Mouse (Mus musculus) adrenal gland, postnatal 10 days (tissue): ENCODE data around the gene Asb2. TPM values are rescaled to one million over a fixed set of nuclear protein-coding genes. Genes with fewer than 3 reads are reported as not detected.

Source experiments
- DNase-seq: peaks from one replicate; pipeline ENCODE4 v3.0.0; 2021; ENCODE audit warnings: mixed read lengths
- long read RNA-seq, 2 experiments: library from polyadenylated mRNA; stranded (forward); transcript quantifications; one replicate each; pipeline ENCODE4 v2.0.0; 2021
- total RNA-seq, 2 experiments: library from RNA; stranded (reverse); gene quantifications; 2 replicates each; pipeline ENCODE4 v1.2.3; 2021

The Asb2 gene
- 10 to 100 TPM in 1 of 2 experiments, 1 to 10 TPM in 1; 5.5 to 20.3 TPM for total RNA-seq
- long read RNA-seq, experiment 1, transcript Asb2-201 (10 exons, 2,690 nt), result major isoform, 6 of 17 reads
- long read RNA-seq, experiment 1, partial matches to known transcripts, result 6 of 17 reads
- long read RNA-seq, experiment 1, other reads (novel, unspliced or antisense), result 2 of 17 reads
- long read RNA-seq, experiment 2, transcript Asb2-201 (10 exons, 2,690 nt), result major isoform, 7 of 8 reads
- long read RNA-seq, experiment 2, partial matches to known transcripts, result 1 of 8 reads
- long read RNA-seq, experiment 2, other reads (novel, unspliced or antisense), result 0 of 8 reads

DNA sequence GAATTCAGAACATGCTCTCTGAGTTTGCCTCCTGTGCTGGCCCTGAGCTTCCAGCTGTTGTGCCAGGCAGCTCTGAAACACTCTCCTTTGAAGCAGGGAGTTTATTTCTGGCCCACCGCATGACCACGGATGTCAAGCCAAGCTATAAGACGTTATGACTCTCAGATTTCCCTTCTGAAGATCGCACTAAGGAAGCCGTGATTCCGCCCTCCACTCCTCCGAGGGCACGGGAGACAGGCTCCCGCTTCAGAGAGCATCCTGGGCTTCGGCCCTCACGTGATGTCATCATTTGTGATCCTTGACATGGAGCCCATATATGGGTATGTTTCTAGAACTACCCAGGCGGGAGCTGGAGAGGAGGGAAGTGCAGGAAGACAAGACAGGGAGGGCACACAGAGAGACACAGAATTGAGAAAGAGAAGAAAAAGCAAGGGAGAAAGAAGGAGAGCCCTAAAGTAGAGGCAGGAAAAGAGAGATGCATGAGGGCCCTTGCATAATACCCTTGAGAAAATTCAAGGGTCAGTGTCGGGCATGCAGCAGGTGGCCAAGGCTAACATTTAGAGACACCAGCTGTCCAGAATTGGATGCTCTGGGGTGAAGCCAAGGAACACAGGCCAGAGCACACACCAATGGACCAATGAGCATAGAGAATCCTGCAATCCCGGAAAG lies at the start of gene Asb2:
Gene Asb2, minus strand, starts transcription at position 256 of the 669 bp plus-strand sequence.
- no peak for DNase-seq

DNA sequence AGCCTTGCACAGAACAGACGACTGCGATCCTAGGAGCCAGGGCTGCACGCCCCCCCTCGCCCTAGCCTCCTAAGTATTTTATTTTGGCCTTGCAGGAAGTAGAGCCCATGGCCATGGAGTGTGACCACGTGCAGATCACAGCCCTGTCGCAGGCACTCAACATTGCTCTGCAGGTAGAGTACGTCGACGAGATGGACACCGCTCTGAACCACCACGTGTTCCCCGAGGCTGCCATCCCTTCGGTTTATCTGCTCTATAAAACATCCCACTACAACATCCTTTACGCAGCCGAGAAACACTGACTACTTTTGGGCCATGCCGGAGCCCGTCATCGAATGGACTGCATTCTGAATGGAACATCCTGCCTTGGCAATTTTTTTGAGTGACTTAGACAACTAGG lies 48.3 kb upstream of the Asb2 start:
- no peak for DNase-seq

DNA sequence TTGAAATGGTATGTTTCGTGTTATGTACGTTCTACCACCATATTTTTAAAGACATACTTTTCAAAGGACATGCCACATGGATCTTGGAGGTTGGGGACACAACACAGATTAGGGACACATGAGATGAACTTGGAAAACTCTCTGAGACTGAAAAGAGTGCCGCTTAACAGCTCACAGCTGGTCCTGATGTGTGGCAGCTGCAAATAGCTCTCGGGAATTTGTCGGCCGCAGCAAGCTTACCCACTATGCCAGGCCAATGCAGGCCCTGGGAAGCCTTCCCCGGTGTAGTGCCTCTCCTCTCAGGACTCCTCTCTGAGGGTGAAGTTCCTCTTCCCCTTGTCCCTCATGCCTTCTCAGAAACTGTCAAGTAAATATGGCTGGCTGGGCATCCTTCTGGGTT lies 41.0 kb upstream of the Asb2 start:
- no peak for DNase-seq

DNA sequence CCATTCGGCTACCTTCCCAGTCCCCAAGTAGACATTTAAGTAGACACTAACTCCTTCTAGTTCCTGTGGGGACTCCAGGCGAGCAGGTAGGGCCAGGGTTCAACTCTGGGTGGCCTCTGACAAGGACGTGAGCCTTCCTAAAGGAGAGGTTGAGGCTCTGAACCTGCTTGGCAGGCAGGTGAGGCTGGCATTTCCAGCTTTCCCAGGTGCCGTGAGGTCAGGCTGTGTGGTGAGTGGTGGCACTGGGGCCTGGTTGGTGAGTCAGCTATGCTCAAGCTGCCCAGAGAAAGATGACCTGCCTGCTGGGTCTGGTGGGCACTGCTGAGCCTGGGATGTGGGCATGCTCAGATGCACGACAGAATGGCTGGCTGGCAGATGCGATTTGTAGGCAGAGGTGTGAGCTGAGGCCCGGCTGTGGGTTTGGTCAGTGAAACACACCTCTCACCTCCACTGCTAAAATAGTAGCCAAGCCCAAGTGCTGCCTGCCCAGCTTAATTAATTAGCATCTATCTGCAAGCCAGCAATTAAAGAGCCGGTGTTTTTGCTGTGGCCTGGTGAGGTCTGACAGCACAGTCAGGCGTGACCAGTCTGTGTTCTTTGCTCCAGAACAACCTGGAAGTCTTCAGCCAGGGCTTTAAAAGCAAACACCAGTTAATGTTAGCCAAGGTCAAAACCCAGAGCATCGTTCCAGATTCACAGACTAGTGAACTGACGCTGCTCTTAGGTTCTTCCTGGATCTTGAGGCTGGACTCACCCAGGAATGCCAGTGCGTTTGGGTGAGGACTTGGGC lies 39.9 kb upstream of the Asb2 start:
- no peak for DNase-seq

DNA sequence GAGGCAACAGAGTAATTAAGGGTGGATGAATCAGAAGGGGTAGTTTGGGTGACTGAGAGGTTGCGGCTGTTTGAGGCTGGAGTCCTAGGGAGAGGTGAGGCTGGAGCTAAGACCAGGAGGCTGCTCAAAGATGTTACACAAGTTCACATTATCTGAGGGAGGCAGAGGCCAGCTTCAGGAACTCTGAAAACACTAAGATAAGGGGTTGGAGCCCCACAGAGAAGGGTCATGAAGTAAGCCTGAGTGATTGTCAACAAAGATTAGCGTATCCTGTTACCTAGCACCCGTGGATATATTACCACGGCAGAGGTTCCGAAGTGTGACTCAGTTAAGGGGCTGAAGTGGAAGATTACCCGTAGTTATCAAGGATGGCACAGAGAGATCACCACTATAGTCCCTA lies 37.7 kb upstream of the Asb2 start:
- DNase-seq, result no peak

DNA sequence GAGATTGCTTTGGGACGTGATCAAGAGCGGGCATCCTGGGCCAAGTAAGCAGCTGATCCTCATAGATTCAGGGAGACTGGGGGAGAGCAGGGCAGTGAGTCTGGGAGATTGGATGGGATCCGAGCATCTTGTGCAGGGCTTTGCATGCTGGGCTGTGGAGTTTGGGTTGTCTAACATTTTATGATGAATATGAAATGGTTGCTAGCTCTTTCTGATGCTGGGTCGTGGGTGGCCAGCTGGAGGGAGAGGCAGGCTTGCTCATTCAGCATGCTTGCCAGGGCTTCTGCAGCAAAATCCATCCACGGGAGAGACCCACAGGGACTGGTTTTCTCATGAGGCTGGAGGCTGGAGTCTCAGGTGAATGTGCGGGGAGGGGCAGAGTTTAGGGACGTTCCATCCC lies 35.3 kb upstream of the Asb2 start:
- DNase-seq, result no peak

DNA sequence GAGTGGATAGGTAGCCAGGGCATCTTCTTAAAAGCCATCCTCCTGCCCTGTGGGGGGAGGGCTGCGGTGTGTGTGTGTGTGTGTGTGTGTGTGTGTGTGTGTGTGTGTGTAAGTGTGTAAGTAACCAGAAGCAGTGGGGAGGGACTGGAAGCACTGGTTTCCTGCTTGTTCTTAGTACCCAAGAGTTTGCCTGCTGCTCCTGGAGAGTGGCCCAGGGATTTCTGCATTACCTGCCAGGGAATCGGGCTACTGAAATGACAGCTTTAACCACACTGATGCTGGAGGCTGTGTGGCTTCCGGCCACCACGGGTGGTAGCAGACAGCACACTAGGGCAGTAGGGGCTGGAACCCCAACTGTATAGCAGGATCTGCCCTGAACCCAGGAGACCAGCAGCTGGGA lies 34.2 kb upstream of the Asb2 start:
- no peak for DNase-seq

DNA sequence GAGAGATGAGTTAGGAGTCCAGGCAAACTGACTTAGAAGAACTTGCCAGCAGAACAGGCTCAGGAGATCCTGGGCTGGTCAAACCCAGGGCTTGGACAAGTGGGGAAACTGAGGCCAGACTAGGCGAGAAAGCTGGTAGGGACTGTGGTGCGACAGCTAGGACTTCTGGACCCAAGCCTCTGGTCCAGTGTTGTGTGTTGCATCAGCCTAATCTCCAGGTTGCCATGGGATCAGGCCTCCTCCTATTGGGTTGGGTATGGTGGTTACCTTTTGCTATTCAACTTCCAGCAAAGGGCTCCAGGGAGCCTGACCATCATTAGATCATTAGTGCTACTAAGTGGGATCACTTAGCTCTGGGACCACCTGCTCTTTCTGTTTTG lies 33.5 kb upstream of the Asb2 start:
- DNase-seq, result no peak

DNA sequence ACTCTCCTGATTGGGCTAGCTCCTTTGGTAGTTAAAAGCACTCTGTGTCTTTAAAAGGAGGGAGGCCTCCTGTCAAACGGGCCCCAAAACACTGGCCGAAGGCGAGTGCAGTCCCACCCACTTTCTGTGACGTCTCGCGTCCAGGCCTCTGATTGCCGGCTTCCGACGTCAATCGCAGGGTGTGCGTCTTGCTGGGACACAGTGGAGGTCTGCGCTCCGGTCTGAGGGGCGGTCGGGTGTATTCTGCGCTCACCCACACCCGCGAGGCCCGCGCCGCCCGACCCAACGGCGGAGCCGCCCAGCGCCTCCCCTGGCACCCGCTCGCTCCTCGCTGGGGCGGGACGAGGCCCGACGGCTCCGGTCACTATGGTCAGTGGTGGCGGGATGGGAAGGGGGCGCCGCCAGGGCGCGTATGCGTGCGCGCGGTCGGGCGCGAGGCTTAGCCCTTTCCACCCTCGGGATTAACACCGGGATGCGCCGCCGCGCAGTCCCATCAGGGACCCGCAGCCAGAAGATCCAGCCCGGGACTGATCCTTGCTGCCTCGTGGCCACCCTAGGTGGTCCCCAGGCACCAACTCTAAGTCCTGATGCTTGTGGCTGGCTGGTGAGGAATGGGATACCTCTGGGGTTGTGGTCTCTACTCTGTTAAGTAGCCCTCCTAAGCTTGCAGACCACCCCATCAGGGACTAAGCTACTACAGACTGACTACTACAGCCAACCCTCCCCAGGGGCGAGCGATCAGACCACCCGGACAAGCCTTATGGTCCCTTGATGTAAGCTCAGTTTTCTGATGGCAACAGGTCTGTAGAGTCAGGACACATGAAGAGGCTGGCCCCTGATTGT lies 32.9 kb upstream of the Asb2 start, which contains the start of gene Otub2:
Gene Otub2, plus strand, starts transcription at position 178 of the 843 bp plus-strand sequence.
- DNase-seq, result peak; percentile 97

DNA sequence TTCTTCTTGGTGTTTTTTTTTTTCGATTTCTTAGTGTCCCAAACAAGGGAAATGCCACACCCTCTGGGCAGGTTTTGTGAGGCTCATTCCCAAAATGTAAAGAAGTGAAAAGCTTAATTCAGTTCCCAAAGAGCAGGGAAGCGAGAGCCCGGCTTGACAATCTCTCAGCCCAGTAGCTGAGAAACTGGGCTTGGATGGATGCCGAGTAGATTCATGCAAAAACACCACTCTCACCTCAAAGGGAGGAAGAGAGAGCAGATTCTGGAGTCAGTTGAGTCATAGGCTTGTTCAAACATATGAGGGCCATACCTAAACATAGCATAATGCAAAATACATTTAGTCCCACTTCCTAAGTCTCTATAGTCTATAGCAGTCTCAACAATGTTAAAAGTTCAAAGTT lies 24.4 kb upstream of the Asb2 start:
- DNase-seq, result no peak

DNA sequence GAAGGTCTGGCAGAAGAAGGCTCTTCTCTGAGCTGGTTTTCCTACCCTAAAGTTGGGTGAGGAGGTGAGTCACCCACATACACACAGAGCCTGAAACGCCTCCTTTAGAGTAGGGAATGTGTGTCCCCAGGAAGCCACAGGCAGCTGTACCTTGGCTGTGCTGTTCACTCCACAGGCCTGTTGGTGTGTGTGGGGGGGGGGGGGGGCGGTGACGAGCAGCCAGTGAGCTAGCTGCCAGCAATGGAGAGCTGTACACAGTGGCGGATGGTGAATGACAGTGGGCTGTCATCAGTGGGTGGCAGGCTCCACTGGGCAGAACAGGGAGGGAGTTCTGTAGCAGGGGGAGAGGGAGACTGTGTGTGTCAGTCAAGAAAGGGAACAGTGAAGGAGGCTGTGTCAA lies 21.0 kb upstream of the Asb2 start:
- DNase-seq, result no peak

DNA sequence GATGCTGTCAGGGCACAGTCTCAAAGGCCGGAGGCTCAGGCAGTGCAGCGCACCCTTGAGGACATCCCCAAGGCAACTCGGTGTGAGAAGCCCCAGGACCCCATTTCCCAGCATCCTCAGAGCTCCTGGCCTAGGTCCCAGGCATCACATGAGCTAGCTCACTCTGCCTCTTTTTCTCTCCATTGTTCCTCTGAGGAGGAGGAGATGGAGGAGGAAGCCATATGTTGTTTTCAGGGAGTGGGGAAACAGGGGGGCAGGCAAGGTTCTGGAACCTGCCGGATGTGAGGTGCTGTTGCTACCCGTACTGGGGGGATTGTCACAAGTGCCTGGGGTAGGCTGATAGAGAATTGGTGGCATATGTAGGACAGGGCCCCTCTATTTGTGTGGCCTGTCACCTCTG lies 20.3 kb upstream of the Asb2 start:
- DNase-seq, result no peak

DNA sequence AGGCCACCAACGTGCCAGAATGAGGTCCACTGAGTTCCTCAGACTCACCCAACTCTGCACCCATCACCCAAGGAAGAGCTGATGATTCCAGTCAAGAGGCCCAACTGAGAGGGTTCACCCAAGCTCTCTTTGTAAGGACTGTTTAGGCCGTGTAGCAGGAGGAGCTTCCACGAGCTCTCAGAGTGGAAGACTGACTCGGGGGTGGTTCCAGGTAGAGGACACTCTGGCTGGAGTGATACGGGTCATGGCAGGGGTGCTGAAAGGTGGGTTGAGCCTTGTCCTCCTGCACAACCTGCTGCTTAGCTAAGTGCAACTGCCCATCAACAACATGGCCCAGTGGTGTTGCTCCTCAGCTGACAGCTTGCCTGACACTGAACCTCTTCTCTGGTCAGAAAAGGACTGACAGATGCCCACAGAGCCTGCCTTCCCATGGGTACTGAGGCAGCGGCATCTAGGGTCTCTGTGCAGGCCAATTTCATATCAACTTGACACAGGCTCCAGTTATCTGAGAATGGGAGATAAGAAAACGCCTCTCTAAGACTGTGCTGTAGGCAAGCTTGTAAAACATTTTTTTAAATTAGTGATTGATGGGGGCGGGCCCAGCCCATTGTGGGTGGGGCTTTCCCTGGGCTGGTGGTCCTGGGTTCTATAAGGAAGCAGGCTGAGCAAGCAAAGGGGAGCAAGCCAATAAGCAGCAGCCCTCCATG lies 17.9 kb upstream of the Asb2 start:
- no peak for DNase-seq

DNA sequence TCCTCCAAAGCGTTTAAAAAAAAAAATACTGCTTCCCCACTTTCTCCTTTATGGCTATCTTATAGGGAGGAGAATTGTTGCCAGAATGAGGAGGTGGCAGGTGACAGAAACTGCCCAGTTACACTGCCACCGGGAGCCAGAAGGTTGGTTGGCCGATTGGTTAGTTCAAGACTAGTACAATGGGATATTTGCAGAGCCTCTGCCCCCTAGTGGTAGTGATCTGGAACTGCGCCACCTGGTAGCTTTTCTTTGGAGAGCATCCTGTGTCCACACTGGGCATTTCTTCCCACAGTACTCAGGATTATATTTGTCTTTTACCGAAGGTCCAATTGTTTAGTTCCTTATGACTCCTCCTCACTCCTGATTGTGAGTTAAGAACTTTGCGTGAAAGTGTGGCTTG lies 15.9 kb upstream of the Asb2 start:
- DNase-seq, result peak; percentile 72

DNA sequence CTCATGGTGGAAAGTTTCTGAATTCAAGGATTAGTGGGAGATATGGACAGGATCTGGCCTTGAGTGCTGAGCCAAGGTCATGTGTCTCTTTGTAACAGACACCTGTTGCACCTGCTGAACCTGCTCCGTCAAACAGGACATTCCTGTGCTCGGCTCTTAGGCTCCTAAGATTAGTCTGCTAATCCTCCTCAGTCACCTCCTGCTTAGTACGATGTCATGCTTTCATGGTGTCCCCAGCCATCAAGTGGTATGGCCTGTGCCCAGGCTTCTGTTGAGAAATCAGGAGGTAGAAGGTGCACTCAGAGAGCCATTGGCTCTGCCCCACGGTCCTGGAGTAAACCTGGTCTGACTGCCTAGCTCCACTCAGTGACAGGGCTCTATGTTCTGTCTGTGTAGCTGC lies 15.1 kb upstream of the Asb2 start:
- DNase-seq, result no peak

DNA sequence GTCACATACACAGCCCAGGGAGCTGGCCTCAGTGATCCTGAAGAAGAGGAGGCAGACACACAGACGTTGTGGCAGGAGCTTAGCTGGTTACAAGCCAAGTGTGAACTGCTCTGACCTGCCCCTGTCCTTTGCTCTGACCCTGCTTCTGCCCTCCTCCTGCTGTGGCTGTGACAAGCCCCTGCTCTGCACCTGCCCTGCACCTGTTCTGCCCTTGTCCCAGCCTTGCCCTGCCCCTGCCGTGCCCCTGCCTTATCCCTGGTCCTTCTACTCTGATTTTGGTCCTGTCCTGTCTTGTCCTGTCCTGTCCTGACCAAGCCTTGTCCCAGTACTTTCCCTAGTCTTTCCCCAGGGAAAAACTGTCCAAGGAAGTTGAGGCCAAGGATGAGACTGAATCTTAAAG lies 13.0 kb upstream of the Asb2 start:
- no peak for DNase-seq

DNA sequence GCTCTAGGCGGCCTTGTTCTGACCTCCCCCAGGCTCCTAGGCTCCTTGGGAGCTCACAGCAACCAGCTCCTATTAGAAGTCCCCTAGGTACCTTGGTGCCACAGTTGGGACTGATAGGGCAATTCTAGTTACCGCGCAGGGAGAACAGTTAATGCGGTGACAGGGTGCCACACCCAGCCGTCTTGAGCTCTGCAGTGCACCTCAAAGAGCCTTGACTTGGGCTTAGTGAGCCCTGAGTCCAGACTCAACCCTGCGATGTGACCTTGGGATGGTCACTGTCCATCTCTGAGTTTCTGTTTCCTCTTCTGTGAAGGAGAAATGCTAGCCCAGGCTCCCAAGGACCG lies 12.5 kb upstream of the Asb2 start:
- no peak for DNase-seq

DNA sequence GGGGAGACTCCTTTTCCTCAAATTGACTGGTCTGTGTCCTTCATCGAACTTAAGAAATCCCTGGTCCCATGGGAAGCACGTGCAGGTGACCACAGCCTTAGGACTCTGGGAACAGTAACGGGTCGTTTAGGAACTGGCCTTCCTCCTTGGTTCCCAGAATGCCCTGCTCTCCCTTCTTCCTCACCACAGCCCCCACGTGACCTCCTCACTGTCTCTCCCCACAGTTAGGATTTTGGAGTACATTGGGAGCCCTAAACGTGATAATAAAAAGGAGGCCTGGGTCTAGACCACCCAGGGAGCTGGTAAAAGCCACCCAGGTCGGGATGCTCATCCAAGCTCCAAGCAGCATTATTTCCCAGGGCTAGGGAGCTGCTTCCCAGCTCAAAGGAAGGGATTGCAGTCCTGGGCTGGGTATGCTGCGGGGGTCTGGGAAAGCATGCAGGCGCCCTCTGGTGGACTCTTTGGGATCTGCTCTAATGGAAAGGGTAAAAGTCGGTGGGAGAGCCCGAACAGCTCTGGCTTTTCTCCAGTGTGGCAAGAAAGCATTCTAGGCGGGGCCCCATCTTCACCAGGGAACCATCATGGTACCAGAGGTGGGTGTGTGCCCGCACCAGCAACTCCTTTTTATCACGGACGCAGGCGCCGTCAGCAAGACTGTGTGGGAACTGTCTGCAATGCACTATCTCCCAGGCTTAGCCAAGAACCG lies 12.0 kb upstream of the Asb2 start:
- peak; percentile 84 for DNase-seq

DNA sequence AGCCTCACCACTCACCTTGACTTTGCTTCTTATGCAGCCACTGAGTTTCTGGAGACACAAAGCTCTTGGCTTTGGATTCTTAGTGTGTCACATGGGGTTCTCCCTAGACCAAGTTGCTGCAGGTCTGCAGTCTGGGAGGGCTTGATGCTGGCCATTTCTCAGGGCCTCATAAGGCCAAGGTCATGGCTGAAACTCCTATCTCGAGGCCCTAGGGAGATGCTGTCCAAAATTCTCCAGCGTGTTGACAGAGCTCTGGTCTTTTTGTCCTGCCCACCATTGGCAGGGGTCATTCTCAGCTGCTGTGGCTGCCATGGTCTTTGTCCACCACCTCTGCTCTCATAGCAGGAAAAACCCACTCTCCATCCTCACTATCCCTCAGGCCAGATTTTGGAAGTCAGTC lies 11.4 kb upstream of the Asb2 start:
- DNase-seq, result no peak

DNA sequence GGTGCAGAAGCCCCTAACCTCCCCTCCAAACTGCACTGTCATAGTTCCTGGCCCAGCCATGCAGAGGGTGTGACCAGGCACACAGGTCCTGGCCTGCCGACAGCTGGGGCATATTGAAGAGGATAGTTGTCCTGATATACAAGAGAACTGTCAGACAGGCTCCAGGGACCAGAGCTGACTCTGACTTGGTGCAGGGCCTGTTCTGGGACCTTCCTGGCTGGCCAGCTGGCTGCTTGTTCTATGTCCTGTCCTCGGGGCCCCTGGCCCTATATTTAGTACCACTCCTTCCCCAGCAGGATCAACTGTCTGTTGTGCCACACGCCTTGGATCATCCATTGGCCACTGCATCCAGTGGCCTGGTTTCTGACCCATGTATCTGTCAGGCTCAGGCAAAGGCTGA lies 6.5 kb upstream of the Asb2 start:
- no peak for DNase-seq
